Mouse (Mus musculus): ENCODE data around the gene Fibp. TPM values are rescaled to one million over a fixed set of nuclear protein-coding genes. Genes with fewer than 3 reads are reported as not detected.

The Fibp gene
- polyA plus RNA-seq, 1 experiment from 2014 or later = 101 TPM

DNA sequence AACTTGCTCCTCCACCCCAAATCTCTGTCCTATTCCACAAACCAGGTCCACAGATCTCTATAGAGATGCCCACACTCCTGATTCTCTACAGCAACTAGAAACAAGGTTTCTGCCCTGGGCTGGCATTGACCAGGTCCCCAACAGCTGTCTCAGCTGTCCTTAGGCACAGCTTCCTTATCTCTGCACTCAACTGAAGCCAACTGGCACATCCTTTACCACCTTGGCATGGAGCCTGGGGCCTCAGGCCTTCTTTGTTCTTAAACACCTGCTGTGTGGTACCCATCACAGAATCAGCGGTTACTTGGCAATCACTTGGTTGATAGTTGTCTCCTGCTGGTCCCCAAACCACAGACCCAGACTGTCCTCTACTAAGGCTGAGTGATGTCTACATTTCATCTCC is 30.0 kb upstream of the Fibp start:
- H3K36me3 ChIP-seq (ENCODE audit: insufficient read depth) = peaks cover 20% of the 10 kb centered on the region
- H3K9me3 ChIP-seq (ENCODE audit: low read depth, low read length) = no peaks in the 10 kb centered on the region
- H3K4me2 ChIP-seq = no peak overlapping the region
- H3K4me3 ChIP-seq (ENCODE audit: low read depth, low read length) = no peak overlapping the region
- ATAC-seq (ENCODE audit: insufficient read depth) (no peak), DNase-seq (no peak)
- H3K9ac ChIP-seq = no peak overlapping the region
- 66% methylated on average over 1 of the region's 1 CpGs for WGBS
- peaks cover 16% of the 10 kb centered on the region for H3K4me1 ChIP-seq (ENCODE audit: insufficient read depth)
- no peak for TF ChIP-seq CTCF (IDR thresholded peaks at IDR 0.05; ENCODE audit: low read depth)
- H3K27me3 ChIP-seq (ENCODE audit: insufficient read depth, low read length) = no peaks in the 10 kb centered on the region
- no peak overlapping the region for H3K27ac ChIP-seq (ENCODE audit: low read depth)

DNA sequence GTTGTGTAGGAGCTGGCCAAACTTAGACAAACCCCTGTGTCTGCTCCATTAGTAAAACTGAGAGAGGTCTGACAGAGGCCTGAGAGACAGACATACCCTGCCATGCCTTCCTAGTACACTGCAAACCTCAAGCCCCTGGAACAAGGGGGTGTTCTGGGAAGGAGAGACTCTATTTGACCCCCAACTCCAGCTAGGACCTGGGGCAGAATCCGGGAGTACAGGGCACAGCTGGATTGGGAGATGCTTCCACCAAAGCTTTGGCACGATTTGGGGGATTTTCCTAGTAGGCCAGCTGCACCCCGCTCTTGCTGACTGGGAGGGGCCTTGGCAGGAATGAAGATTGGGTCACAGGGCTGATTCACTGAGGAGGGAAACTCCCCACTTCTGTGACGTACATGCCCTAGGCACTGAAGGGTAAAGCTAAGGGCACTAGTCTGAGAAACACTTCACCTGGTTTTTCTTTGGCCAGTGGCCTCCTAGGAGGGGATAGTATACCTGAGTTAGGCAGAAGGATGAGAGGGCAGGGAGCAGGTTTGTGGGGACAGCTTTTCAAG is 28.4 kb upstream of the Fibp start:
- DNase-seq = no peak
- Histone ChIP-seq H3K36me3 (ENCODE audit: insufficient read depth) (peaks cover 6% of the 10 kb centered on the region), H3K4me2 (no peak overlapping the region), H3K9me3 (ENCODE audit: low read depth, low read length) (no peaks in the 10 kb centered on the region), H3K4me1 (ENCODE audit: insufficient read depth) (peaks cover 9% of the 10 kb centered on the region), H3K4me3 (ENCODE audit: low read depth, low read length) (no peak overlapping the region), H3K27ac (ENCODE audit: low read depth) (no peak overlapping the region), H3K9ac (no peak overlapping the region), H3K27me3 (ENCODE audit: insufficient read depth, low read length) (no peaks in the 10 kb centered on the region)
- 73% methylated on average over 4 of the region's 4 CpGs for WGBS
- ATAC-seq (ENCODE audit: insufficient read depth) = no peak
- no peak for TF ChIP-seq CTCF (IDR thresholded peaks at IDR 0.05; ENCODE audit: low read depth)

DNA sequence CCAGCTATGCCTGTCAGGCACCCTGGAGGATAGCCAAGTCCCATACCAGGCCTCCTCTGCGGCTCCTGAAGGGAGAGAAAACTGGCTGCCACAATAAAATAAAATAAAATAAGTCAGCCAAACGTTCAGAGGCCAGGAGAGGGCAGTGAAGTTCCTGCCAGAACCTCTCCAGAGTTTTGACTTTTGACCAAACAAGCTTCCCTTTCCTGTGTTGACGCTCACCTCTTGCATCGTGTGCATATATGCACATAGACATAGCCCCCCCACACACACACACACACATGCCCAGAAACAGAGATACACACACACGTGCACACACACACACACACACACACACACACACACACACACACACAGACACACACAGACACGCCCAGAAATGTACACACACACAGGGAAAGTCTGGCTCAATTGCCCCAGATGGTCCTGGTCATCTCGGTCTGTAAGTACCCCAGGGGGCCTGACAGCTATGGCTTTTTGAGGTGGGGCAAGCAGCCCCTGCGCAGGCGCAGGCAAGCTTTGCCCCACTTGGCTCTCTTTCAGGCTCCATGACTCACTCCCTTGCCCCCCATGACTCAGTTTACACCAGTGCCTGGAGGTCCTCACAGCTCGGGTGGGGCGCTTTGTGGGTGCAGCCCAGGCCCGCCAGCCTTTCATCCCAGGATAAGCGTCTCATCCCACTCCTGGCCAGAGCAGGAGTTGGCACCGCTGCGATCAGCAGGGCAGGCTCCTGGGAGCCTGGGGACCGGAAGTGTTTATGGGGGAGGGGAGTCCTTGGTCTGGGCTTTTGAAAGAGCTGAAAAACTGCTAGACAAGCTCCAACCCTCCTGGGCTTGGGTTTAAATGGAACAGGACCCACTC is 27.2 kb upstream of the Fibp start:
- H3K4me2 ChIP-seq = peak overlapping the region; percentile 76
- WGBS = 8% methylated on average over 16 of the region's 16 CpGs
- peak overlapping the region; percentile 29 for H3K4me3 ChIP-seq (ENCODE audit: low read depth, low read length)
- peak; percentile 87 for DNase-seq
- TF ChIP-seq CTCF (IDR thresholded peaks at IDR 0.05; ENCODE audit: low read depth) = peak; percentile 59
- ATAC-seq (ENCODE audit: insufficient read depth) = peak; percentile 78
- 0 out of 2 replicates have a peak, but pooled peaks cover 2% of the 10 kb centered on the region for H3K36me3 ChIP-seq (ENCODE audit: insufficient read depth)
- no peaks in the 10 kb centered on the region for H3K9me3 ChIP-seq (ENCODE audit: low read depth, low read length)
- H3K27ac ChIP-seq (ENCODE audit: low read depth) = peak overlapping the region; percentile 88
- peak overlapping the region; percentile 53 for H3K9ac ChIP-seq
- H3K4me1 ChIP-seq (ENCODE audit: insufficient read depth) = peaks cover 9% of the 10 kb centered on the region
- H3K27me3 ChIP-seq (ENCODE audit: insufficient read depth, low read length) = 0 out of 2 replicates have a peak, but pooled peaks cover 4% of the 10 kb centered on the region

DNA sequence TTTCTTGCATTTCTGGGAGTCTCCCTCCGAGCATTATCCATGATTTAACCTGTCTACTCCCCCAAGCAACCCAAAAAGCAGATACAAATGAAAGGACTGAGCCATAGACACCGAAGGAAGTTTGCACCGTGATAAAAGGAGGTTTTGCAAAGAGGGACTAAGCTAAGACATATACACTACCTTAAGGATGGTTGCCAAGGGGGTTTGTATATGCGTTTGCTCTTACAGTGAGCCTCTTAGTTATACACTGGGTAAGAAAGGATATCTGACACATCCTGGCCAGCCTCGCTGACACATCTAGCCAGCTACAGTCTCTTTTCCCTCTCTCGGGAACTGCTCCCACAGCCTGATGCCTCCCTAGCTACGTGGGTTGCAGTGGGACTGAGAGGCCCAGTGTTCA is 26.5 kb upstream of the Fibp start:
- H3K9me3 ChIP-seq (ENCODE audit: low read depth, low read length) = no peaks in the 10 kb centered on the region
- H3K4me2 ChIP-seq = peak overlapping the region; percentile 76
- H3K36me3 ChIP-seq (ENCODE audit: insufficient read depth) = no peaks in the 10 kb centered on the region
- ATAC-seq (ENCODE audit: insufficient read depth) = no peak
- peaks cover 9% of the 10 kb centered on the region for H3K4me1 ChIP-seq (ENCODE audit: insufficient read depth)
- WGBS = 56% methylated on average over 7 of the region's 7 CpGs
- H3K9ac ChIP-seq = peak overlapping the region; percentile 53; the same call in 1 of the 2 replicates
- DNase-seq = no peak
- no peak overlapping the region for H3K4me3 ChIP-seq (ENCODE audit: low read depth, low read length)
- no peak for TF ChIP-seq CTCF (IDR thresholded peaks at IDR 0.05; ENCODE audit: low read depth)
- 0 out of 2 replicates have a peak, but pooled peaks cover 4% of the 10 kb centered on the region for H3K27me3 ChIP-seq (ENCODE audit: insufficient read depth, low read length)
- peak overlapping the region; percentile 88; the same call in 1 of the 2 replicates for H3K27ac ChIP-seq (ENCODE audit: low read depth)

DNA sequence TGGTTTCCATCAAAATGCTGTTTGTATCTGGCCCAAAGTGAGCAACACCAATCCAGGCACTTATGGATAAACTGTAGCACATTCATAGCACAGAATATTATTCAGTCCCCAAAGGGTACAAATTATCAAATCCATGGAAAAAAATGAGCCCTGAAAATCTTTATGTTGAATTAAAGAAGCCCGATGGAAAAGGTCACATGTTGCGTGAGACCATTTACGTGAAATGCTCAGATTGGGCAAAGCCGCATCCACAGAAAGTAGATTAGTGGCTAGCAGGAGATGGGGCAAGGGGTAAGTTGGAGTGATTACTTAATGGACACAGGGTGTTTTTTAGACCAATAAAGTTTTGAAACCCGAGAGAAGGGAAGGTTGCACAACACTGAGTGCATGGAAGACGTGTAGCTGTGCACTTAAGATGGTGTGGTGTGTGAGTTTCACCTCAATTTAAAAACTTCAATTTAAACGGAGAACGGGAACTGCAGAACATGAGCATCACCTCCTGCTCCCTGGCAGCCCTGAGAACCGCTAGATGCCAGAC is 16.0 kb upstream of the Fibp start:
- H3K4me2 ChIP-seq = no peak overlapping the region
- TF ChIP-seq CTCF (IDR thresholded peaks at IDR 0.05; ENCODE audit: low read depth) = no peak
- H3K36me3 ChIP-seq (ENCODE audit: insufficient read depth) = no peaks in the 10 kb centered on the region
- H3K9me3 ChIP-seq (ENCODE audit: low read depth, low read length) = 0 out of 2 replicates have a peak, but pooled peaks cover 4% of the 10 kb centered on the region
- no peaks in the 10 kb centered on the region for H3K4me1 ChIP-seq (ENCODE audit: insufficient read depth)
- H3K9ac ChIP-seq = no peak overlapping the region
- H3K4me3 ChIP-seq (ENCODE audit: low read depth, low read length) = no peak overlapping the region
- ATAC-seq (ENCODE audit: insufficient read depth) = no peak
- peaks cover 30% of the 10 kb centered on the region for H3K27me3 ChIP-seq (ENCODE audit: insufficient read depth, low read length)
- 60% methylated on average over 9 of the region's 9 CpGs for WGBS
- H3K27ac ChIP-seq (ENCODE audit: low read depth) = no peak overlapping the region
- no peak for DNase-seq

DNA sequence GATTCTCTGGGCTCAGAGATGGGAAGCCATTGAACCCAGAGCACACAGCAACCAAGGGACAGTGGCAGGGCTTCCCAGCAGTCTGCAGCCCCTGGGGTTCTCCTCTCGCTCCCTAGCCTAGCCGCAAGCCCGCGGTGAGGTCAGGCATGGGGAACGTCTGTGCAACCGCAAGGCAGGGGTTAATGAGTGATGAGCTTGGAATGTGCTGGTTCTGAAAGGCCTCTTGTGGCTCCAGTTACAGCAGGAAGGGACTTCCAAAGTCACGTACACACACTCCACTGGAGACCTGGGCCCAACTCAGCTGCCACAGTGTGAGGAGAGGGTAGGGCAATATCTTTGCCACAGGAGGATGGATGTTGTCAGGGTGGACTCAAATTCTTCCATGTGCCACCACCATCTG is 15.5 kb upstream of the Fibp start:
- Histone ChIP-seq H3K36me3 (ENCODE audit: insufficient read depth) (no peaks in the 10 kb centered on the region), H3K27me3 (ENCODE audit: insufficient read depth, low read length) (peaks cover 35% of the 10 kb centered on the region), H3K27ac (ENCODE audit: low read depth) (no peak overlapping the region), H3K4me3 (ENCODE audit: low read depth, low read length) (no peak overlapping the region), H3K9me3 (ENCODE audit: low read depth, low read length) (0 out of 2 replicates have a peak, but pooled peaks cover 4% of the 10 kb centered on the region), H3K9ac (no peak overlapping the region), H3K4me2 (no peak overlapping the region), H3K4me1 (ENCODE audit: insufficient read depth) (no peaks in the 10 kb centered on the region)
- 21% methylated on average over 7 of the region's 7 CpGs for WGBS
- ATAC-seq (ENCODE audit: insufficient read depth) = no peak
- TF ChIP-seq CTCF (IDR thresholded peaks at IDR 0.05; ENCODE audit: low read depth) = no peak
- DNase-seq = no peak

DNA sequence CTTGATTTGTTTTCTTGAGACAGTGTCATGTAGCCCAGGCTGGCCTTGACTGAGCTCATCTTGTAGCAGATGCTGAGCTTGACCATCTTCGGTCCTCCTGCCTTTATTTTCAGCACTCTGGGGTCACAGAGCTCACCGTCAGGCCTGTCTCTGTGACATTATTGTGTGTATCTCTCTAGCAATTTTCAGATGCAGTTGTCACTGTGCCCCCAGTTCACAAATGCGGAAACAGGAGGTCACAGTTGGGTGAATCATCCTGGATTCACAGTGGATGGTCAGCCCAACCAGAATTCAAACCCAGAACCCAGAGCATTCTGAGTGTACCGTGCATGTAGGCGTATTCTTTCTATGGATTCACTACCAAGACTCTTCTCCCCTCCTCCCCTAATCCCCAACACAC is 14.7 kb upstream of the Fibp start:
- WGBS = 90% methylated on average over 5 of the region's 5 CpGs
- Histone ChIP-seq H3K27me3 (ENCODE audit: insufficient read depth, low read length) (peaks cover 43% of the 10 kb centered on the region), H3K36me3 (ENCODE audit: insufficient read depth) (no peaks in the 10 kb centered on the region)

More for the DNA sequence above, 14.7 kb upstream of the Fibp start:
- Histone ChIP-seq H3K4me3 (ENCODE audit: low read depth, low read length) (no peak overlapping the region), H3K9ac (no peak overlapping the region), H3K9me3 (ENCODE audit: low read depth, low read length) (no peaks in the 10 kb centered on the region), H3K4me2 (no peak overlapping the region), H3K4me1 (ENCODE audit: insufficient read depth) (no peaks in the 10 kb centered on the region), H3K27ac (ENCODE audit: low read depth) (no peak overlapping the region)
- no peak for TF ChIP-seq CTCF (IDR thresholded peaks at IDR 0.05; ENCODE audit: low read depth)
- no peak for ATAC-seq (ENCODE audit: insufficient read depth)
- DNase-seq = no peak

Measured in lung, embryonic 14.5 days (tissue).